Mouse (Mus musculus): ENCODE measurements around the gene Gm21836. TPM values are rescaled to one million over a fixed set of nuclear protein-coding genes. Genes with fewer than 3 reads are reported as not detected.
"Not testable (repeated sequence)": the region's sequence is repeated elsewhere in the genome, so short reads cannot be mapped to it uniquely, and the experiment has no call there.

The Gm21836 gene
- polyA plus RNA-seq (2014; fragmentation: Nextera tagmentation; extraction: Ambion mirVana): not detected in 2 replicates

GRCm38 (mm10) chr9:124493693-124494092 is at the start of gene Gm21836:
TSS of gene Gm21836 (minus strand) at chr9:124493793.
- H3K9ac ChIP-seq (ENCODE audit: low read depth, low read length); H3K4me2 ChIP-seq (ENCODE audit: low read depth, low read length); H3K27me3 ChIP-seq (replicated peaks; ENCODE audit: control insufficient read depth, insufficient read depth, low read length); ATAC-seq (ENCODE audit: low read depth); H3K4me3 ChIP-seq (ENCODE audit: low read depth, low read length); H3K27ac ChIP-seq (replicated peaks; ENCODE audit: low read depth, low read length); H3K4me1 ChIP-seq (ENCODE audit: control insufficient read depth, insufficient read depth, low read length); H3K36me3 ChIP-seq (ENCODE audit: control insufficient read depth, insufficient read depth, low read length); DNase-seq (ENCODE audit: low spot score): not testable (repeated sequence)
- WGBS: 81% methylated on average over 2 of the region's 2 CpGs
- peaks cover 26% of the 10 kb centered on the region for H3K9me3 ChIP-seq (ENCODE audit: control insufficient read depth, low read length)

DNA sequence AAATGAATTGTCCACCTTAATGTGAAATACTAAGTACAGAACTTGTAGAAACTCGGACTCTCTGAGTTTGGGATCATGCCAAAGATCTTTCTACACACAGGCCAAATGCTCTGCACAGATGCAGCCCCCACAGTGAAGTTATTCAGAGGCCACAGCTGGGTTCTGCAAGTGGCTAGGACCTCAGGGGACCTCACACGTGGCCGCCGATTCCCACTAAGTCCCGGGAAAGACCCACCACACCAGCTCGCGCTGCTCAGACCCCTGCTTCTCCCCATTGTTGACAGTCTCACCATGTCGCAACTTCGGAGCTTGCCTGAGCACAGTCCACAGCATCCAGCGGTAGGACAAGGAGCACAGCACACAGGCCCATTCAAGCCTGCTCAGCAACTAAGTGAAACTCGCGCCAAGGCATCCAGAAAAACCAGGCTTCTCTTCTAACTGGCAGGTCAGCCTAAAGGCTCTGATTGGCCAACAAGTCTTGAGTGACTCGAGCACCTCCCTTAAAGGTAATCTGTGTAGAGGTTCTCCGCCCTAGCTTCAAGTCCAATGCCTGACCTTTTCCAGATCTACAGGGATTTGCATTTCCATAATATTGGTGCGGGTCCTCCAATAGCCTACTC is 13.1 kb downstream of the Gm21836 start:
- not testable (repeated sequence) for H3K27me3 ChIP-seq (replicated peaks; ENCODE audit: control insufficient read depth, insufficient read depth, low read length); H3K4me1 ChIP-seq (ENCODE audit: control insufficient read depth, insufficient read depth, low read length); DNase-seq (ENCODE audit: low spot score); H3K4me3 ChIP-seq (ENCODE audit: low read depth, low read length); H3K27ac ChIP-seq (replicated peaks; ENCODE audit: low read depth, low read length); ATAC-seq (ENCODE audit: low read depth); H3K9ac ChIP-seq (ENCODE audit: low read depth, low read length); H3K4me2 ChIP-seq (ENCODE audit: low read depth, low read length)
- WGBS: 62% methylated on average over 10 of the region's 15 CpGs
- Histone ChIP-seq H3K9me3 (ENCODE audit: control insufficient read depth, low read length) (peaks cover 12% of the 10 kb centered on the region; the same call in 1 of the 2 replicates), H3K36me3 (ENCODE audit: control insufficient read depth, insufficient read depth, low read length) (peaks cover 13% of the 10 kb centered on the region)

DNA sequence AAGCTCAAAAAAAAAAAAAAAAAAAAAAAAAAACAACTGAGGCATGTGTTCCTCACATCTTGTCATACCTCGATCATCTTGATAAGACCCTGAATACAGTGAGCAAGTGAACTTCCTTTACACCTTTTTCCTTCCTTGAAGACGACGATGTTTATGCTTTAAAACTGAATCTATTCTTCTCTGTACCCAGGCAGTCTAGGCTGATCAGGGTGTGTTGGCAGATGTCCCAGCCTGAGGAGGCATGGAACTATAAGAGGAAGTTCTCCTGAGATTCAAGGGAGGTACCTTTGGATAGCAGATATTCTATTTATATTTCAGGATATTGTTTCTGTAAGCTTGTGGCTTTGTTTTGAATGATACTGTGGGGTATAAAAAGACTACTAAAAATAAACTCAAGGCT is 15.5 kb downstream of the Gm21836 start:
- Histone ChIP-seq H3K4me1 (ENCODE audit: control insufficient read depth, insufficient read depth, low read length) (no peaks in the 10 kb centered on the region), H3K27me3 (replicated peaks; ENCODE audit: control insufficient read depth, insufficient read depth, low read length) (no peaks in the 10 kb centered on the region), H3K27ac (replicated peaks; ENCODE audit: low read depth, low read length) (no peak overlapping the region), H3K9me3 (ENCODE audit: control insufficient read depth, low read length) (peaks cover 12% of the 10 kb centered on the region; the same call in 1 of the 2 replicates), H3K4me2 (ENCODE audit: low read depth, low read length) (no peak overlapping the region), H3K36me3 (ENCODE audit: control insufficient read depth, insufficient read depth, low read length) (peaks cover 13% of the 10 kb centered on the region), H3K4me3 (ENCODE audit: low read depth, low read length) (no peak overlapping the region), H3K9ac (ENCODE audit: low read depth, low read length) (no peak overlapping the region)
- DNase-seq (ENCODE audit: low spot score) (peak; percentile 50), ATAC-seq (ENCODE audit: low read depth) (no peak)
- WGBS: 68% methylated on average over 3 of the region's 3 CpGs

- ATAC-seq (ENCODE audit: low read depth) (no peak), DNase-seq (ENCODE audit: low spot score) (no peak)
- no peaks in the 10 kb centered on the region for H3K4me1 ChIP-seq (ENCODE audit: control insufficient read depth, insufficient read depth, low read length)
- H3K9me3 ChIP-seq (ENCODE audit: control insufficient read depth, low read length): peaks cover 12% of the 10 kb centered on the region; the same call in 1 of the 2 replicates
- no peak within 1 kb of the TSS for H3K27ac ChIP-seq (replicated peaks; ENCODE audit: low read depth, low read length)
- no peak within 1 kb of the TSS for H3K4me2 ChIP-seq (ENCODE audit: low read depth, low read length)
- H3K36me3 ChIP-seq (ENCODE audit: control insufficient read depth, insufficient read depth, low read length): peaks cover 13% of the 10 kb centered on the region
- WGBS: 98% methylated on average over 21 of the region's 22 CpGs
- H3K27me3 ChIP-seq (replicated peaks; ENCODE audit: control insufficient read depth, insufficient read depth, low read length): no peaks in the 10 kb centered on the region
- H3K9ac ChIP-seq (ENCODE audit: low read depth, low read length): no peak within 1 kb of the TSS
- no peak within 1 kb of the TSS for H3K4me3 ChIP-seq (ENCODE audit: low read depth, low read length)
Measured at GRCm38 (mm10) chr9:124476096-124476902, 17.3 kb downstream of the Gm21836 start, which contains the start of gene Ppp2r3d. TSS of gene Ppp2r3d (minus strand) at chr9:124476898.

GRCm38 (mm10) chr9:124475689-124476088 is 17.9 kb downstream of the Gm21836 start:
- Histone ChIP-seq H3K9ac (ENCODE audit: low read depth, low read length) (no peak overlapping the region), H3K27me3 (replicated peaks; ENCODE audit: control insufficient read depth, insufficient read depth, low read length) (no peaks in the 10 kb centered on the region), H3K4me1 (ENCODE audit: control insufficient read depth, insufficient read depth, low read length) (no peaks in the 10 kb centered on the region), H3K9me3 (ENCODE audit: control insufficient read depth, low read length) (peaks cover 12% of the 10 kb centered on the region; the same call in 1 of the 2 replicates), H3K4me3 (ENCODE audit: low read depth, low read length) (no peak overlapping the region), H3K27ac (replicated peaks; ENCODE audit: low read depth, low read length) (no peak overlapping the region), H3K4me2 (ENCODE audit: low read depth, low read length) (no peak overlapping the region), H3K36me3 (ENCODE audit: control insufficient read depth, insufficient read depth, low read length) (peaks cover 13% of the 10 kb centered on the region)
- DNase-seq (ENCODE audit: low spot score): no peak
- no peak for ATAC-seq (ENCODE audit: low read depth)
- 88% methylated on average over 15 of the region's 15 CpGs for WGBS

DNA sequence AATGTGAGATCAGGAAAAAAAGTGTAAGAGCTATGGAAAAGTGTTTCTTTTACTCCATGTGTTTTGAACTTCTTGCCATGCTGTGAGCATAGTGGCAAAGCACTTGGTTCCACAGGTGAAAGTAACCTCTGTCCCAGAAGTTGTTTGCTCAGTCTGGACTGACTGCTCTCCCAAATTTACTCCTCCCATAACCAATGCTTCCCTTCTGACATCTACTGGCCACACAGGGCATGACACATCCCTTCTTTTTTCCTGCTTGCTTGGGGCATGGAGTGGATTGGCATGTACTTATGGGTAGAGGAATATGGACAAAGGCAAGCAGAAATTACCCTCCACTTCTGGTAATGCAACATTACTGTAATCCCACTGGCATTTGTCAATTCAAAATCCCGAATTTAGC is 37.0 kb downstream of the Gm21836 start:
- Histone ChIP-seq H3K27me3 (replicated peaks; ENCODE audit: control insufficient read depth, insufficient read depth, low read length) (no peaks in the 10 kb centered on the region), H3K4me1 (ENCODE audit: control insufficient read depth, insufficient read depth, low read length) (no peaks in the 10 kb centered on the region), H3K4me3 (ENCODE audit: low read depth, low read length) (no peak overlapping the region), H3K36me3 (ENCODE audit: control insufficient read depth, insufficient read depth, low read length) (no peaks in the 10 kb centered on the region), H3K9me3 (ENCODE audit: control insufficient read depth, low read length) (no peaks in the 10 kb centered on the region), H3K27ac (replicated peaks; ENCODE audit: low read depth, low read length) (no peak overlapping the region), H3K4me2 (ENCODE audit: low read depth, low read length) (no peak overlapping the region), H3K9ac (ENCODE audit: low read depth, low read length) (no peak overlapping the region)
- ATAC-seq (ENCODE audit: low read depth) (no peak), DNase-seq (ENCODE audit: low spot score) (no peak)
- WGBS: 5% methylated on average over 1 of the region's 1 CpGs

Other genes starting within 250 kb of the Gm21836 start
- gene 2010315B03Rik, start 181.1 kb downstream of the Gm21836 start, polyA plus RNA-seq (2014; fragmentation: Nextera tagmentation; extraction: Ambion mirVana): 4.8 and 5.8 TPM in 2 replicates
- gene Ppp2r3d, start 16.9 kb downstream of the Gm21836 start, polyA plus RNA-seq (2014; fragmentation: Nextera tagmentation; extraction: Ambion mirVana): 110 and 141 TPM in 2 replicates